Mouse (Mus musculus) cerebellum, adult 2 months (tissue): Measurements from ENCODE around the gene Dock9. TPM values are rescaled to one million over a fixed set of nuclear protein-coding genes. Genes with fewer than 3 reads are reported as not detected.

Experiments used
- DNase-seq, 2 experiments: peaks; one replicate each; pipeline ENCODE4 v3.0.0; 2021
- H3K27ac ChIP-seq: fragments of 200-500 bp; 2 replicates; pipeline ENCODE4 v1.5.1; 2012; ENCODE audit warnings: low read length, control low read depth, inconsistent platforms; ENCODE audit not compliant: insufficient read depth
- H3K27me3 ChIP-seq: fragments of 200-500 bp; 2 replicates; pipeline ENCODE4 v1.6.1; 2012; ENCODE audit warnings: inconsistent platforms, mild to moderate bottlenecking, low read length, moderate library complexity; ENCODE audit not compliant: control insufficient read depth, insufficient read depth
- H3K4me1 ChIP-seq: fragments of 200-500 bp; 2 replicates; pipeline ENCODE4 v1.6.1; 2011; ENCODE audit warnings: low read length; ENCODE audit not compliant: control insufficient read depth, insufficient read depth
- H3K4me3 ChIP-seq: fragments of 200-500 bp; replicated peaks from 2 replicates; pipeline ENCODE3; 2011; ENCODE audit warnings: mild to moderate bottlenecking, low read depth, low read length, control low read depth; ENCODE audit not compliant: insufficient read depth
- CTCF ChIP-seq: fragments of 200-500 bp; IDR thresholded peaks from 2 replicates; pipeline ENCODE4 v1.5.1; 2011; ENCODE audit warnings: low read depth, mild to moderate bottlenecking, control low read depth, low read length, moderate library complexity, borderline replicate concordance; ENCODE audit not compliant: insufficient read depth
- POLR2A ChIP-seq: fragments of 200-500 bp; IDR thresholded peaks from 2 replicates; pipeline ENCODE4 v1.6.1; 2011; ENCODE audit warnings: low read length, control low read depth, borderline replicate concordance; ENCODE audit not compliant: insufficient read depth
- WGBS: fragments of 180-500 bp; shearing (Covaris S2); methylation state at CpG from one replicate; pipeline ENCODE4 v1.1.7; 2018; 5-methylcytosine and 5-hydroxymethylcytosine counted together
- polyA plus RNA-seq: library from polyadenylated mRNA; depleted of rRNA; stranded (reverse); fragments of >200 nt; gene quantifications from 2 replicates; pipeline ENCODE4 v1.2.3, GENCODE M21; 2012

The Dock9 gene
- polyA plus RNA-seq, 1 experiment: 140 TPM

GRCm38 (mm10) chr14:121789273-121789672, 8.4 kb downstream of the Dock9 start:
- no peak for DNase-seq
- no peak for TF ChIP-seq CTCF
- no peak for TF ChIP-seq POLR2A
- peaks cover 21% of the 10 kb centered on the region for H3K4me1 ChIP-seq
- WGBS: 78% methylated on average over 3 of the region's 3 CpGs
- H3K27ac ChIP-seq: no peak overlapping the region
- no peaks in the 10 kb centered on the region for H3K27me3 ChIP-seq
- H3K4me3 ChIP-seq: no peak overlapping the region

GRCm38 (mm10) chr14:121788451-121788850, 9.2 kb downstream of the Dock9 start:
- Histone ChIP-seq H3K4me3 (no peak overlapping the region), H3K27ac (no peak overlapping the region), H3K27me3 (no peaks in the 10 kb centered on the region), H3K4me1 (peaks cover 16% of the 10 kb centered on the region)
- 76% methylated on average over 6 of the region's 6 CpGs for WGBS
- TF ChIP-seq POLR2A: no peak
- no peak for TF ChIP-seq CTCF
- DNase-seq: no peak

DNA sequence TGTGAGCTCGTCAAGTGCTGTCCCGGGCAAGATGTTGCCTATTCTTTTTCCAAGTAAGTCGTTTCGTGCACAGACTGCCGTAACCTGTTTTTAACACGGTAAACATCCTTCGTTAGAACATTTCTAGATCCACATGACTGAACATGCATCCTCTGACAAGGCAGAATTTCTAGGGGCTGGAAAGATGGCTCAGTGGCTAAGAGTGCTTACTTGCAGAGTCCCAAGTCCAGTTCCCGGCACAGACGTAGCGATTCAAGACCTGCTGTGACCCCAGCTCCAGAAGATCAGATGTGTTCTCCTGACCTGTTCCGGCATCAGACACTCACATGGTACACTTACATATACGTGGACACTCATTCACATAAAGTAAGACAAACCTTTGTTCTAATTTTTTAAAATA, 10.2 kb downstream of the Dock9 start:
- WGBS: 82% methylated on average over 12 of the region's 12 CpGs
- DNase-seq: no peak
- Histone ChIP-seq H3K27me3 (no peaks in the 10 kb centered on the region), H3K4me3 (no peak overlapping the region), H3K4me1 (peaks cover 16% of the 10 kb centered on the region), H3K27ac (no peak overlapping the region)
- TF ChIP-seq POLR2A (no peak), CTCF (no peak)

DNA sequence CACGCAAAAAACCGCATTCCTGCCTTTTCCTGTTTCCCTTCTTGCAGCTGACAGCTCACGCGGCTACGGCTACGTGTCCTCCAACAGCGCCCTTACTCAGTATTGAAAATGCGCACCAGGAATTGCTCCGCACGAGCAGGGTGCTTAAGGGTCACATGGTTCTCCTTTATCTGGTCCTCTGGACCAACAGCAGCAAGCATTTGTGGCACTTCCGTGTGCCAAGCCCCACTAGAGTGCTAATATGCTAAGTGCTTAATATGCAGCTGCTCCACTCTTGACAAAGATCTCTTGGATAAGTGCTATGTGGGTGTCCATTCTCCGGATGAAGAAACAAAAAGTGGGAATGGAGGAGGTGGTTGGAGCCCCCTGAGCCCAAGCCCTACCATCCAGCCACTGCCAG, 10.7 kb downstream of the Dock9 start:
- WGBS: 85% methylated on average over 12 of the region's 12 CpGs
- Histone ChIP-seq H3K27me3 (no peaks in the 10 kb centered on the region), H3K4me3 (no peak overlapping the region), H3K4me1 (peaks cover 16% of the 10 kb centered on the region), H3K27ac (no peak overlapping the region)
- no peak for DNase-seq
- no peak for TF ChIP-seq CTCF
- TF ChIP-seq POLR2A: no peak

DNA sequence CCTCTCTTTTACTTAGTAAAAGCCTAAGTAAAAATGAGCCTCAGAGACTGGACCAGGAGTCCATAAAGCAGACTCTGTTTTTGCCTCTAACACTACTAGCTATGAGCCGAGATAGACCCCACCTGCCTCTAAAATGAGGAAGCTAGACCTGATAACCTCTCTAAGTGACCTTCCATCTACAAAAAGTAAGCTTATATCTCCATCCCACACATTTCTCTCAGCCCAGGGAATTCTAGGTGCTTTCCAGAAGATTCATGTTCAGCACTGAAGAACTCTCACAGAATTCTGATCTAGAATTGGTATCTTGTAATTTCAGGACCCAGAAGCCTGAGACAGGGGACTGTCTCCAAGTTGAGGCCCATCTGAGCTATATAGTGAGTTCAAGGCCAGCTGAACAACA, 12.2 kb downstream of the Dock9 start:
- Histone ChIP-seq H3K4me1 (peaks cover 14% of the 10 kb centered on the region), H3K27me3 (no peaks in the 10 kb centered on the region), H3K27ac (no peak overlapping the region), H3K4me3 (no peak overlapping the region)
- no peak for DNase-seq
- TF ChIP-seq CTCF (no peak), POLR2A (no peak)
- WGBS: 76% methylated on average over 1 of the region's 1 CpGs

- no peak overlapping the region for H3K4me3 ChIP-seq
- H3K4me1 ChIP-seq: 0 out of 2 replicates have a peak, but pooled peaks cover 3% of the 10 kb centered on the region
- no peak for DNase-seq
- no peaks in the 10 kb centered on the region for H3K27me3 ChIP-seq
- 0 out of 2 replicates have a peak overlapping the region, but pooled peaks have one; percentile 2 for H3K27ac ChIP-seq
- WGBS: 58% methylated on average over 12 of the region's 12 CpGs
- TF ChIP-seq POLR2A (no peak), CTCF (no peak)
Observed at GRCm38 (mm10) chr14:121780942-121781531, 16.6 kb downstream of the Dock9 start.

GRCm38 (mm10) chr14:121780144-121780913, 17.3 kb downstream of the Dock9 start:
- Histone ChIP-seq H3K27me3 (no peaks in the 10 kb centered on the region), H3K4me3 (no peak overlapping the region), H3K4me1 (0 out of 2 replicates have a peak, but pooled peaks cover 3% of the 10 kb centered on the region), H3K27ac (no peak overlapping the region)
- WGBS: 69% methylated on average over 11 of the region's 11 CpGs
- TF ChIP-seq CTCF: no peak
- no peak for TF ChIP-seq POLR2A
- no peak for DNase-seq

GRCm38 (mm10) chr14:121779620-121780019, 18.0 kb downstream of the Dock9 start:
- no peak overlapping the region for H3K4me3 ChIP-seq
- 0 out of 2 replicates have a peak, but pooled peaks cover 4% of the 10 kb centered on the region for H3K4me1 ChIP-seq
- no peak for DNase-seq
- H3K27ac ChIP-seq: no peak overlapping the region
- TF ChIP-seq CTCF (no peak), POLR2A (no peak)
- WGBS: 88% methylated on average over 3 of the region's 3 CpGs
- H3K27me3 ChIP-seq: no peaks in the 10 kb centered on the region
